Mouse (Mus musculus) heart, adult 2 months (tissue): ENCODE data around the gene Nat8.
"Not testable (repeated sequence)": the region's sequence is repeated elsewhere in the genome, so short reads cannot be mapped to it uniquely, and the experiment has no call there.

Experiments used
- CTCF ChIP-seq: fragments of 200-600 bp; IDR thresholded peaks from 2 replicates; pipeline ENCODE4 v1.8.1; 2022; ENCODE audit warnings: antibody characterized with exemption, mild to moderate bottlenecking, moderate library complexity
- POLR2A ChIP-seq: fragments of 200-500 bp; IDR thresholded peaks from 2 replicates; pipeline ENCODE4 v1.6.1; 2011; ENCODE audit warnings: mild to moderate bottlenecking, low read depth, low read length, control low read depth; ENCODE audit not compliant: insufficient read depth

- not testable (repeated sequence) for TF ChIP-seq CTCF, POLR2A
Measured at GRCm38 (mm10) chr6:85803180-85803579, 28.7 kb downstream of the Nat8 start.
